Comparison of ENCODE assay signal across 15 mouse cellular contexts in the genomic region with DNA sequence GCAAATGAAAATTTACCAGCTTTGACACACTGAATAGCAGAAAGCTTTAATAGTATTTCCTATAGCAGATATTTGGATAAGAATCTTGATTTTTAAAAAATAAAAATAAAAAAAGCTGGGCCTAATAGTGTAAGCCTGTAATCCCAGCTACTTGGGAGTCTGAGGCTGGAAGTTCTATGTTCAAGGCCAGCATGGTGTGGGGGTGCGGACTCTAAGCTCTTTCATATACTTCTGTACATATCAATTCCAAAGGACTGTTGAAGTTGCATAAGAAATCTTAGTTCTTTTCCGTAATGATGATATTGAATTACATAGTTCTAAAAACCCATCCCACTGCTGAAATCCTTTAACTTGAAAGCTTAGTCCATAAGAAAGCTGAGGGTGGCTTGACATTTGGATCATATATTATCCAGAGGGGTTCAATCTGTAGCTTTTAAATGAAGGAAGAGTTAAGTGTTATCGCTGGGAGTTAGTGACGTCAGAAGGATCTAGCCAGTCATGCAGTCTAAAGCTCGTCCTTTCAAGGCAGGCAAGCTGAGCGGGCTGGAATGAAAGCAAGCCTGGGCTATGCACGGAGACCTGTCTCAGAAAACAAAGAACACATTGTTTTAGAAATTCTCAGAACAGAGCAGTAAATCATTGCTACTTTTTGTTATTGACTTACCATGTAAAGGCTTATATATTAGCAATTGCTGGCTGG. TPM values are rescaled to one million over a fixed set of nuclear protein-coding genes. Genes with fewer than 3 reads are reported as not detected.
DNase-seq lines count a peak whose midpoint lies in the region; ATAC-seq and TF ChIP-seq lines count a peak whose summit lies in the region.
"Had no signal": no experiment of that assay in that cellular context is flagged by ENCODE, and none has a peak within 500 bp of the region (broad histone marks: within the 10 kb centered on the region; RNA-seq: fewer than 3 reads in every experiment).

No protein-coding gene starts in this region.

- H3K4me3 ChIP-seq in kidney, adult 2 months (ENCODE audit: insufficient read depth, low read depth, low read length), result no peak overlapping the region
- H3K4me3 ChIP-seq in embryonic facial prominence, embryonic 11.5 days (ENCODE audit: low read depth, low read length), result no peak overlapping the region
- H3K4me3 ChIP-seq in intestine, postnatal 0 days (ENCODE audit: low read depth, low read length), result no peak overlapping the region
- no peak overlapping the region for H3K4me3 ChIP-seq in heart, adult 2 months
- H3K4me3 ChIP-seq in heart, embryonic 10.5 days, result no peak overlapping the region
- H3K4me3 ChIP-seq: layer of hippocampus, adult 2 months had no signal

- H3K27me3 ChIP-seq in kidney, adult 2 months (replicated peaks; ENCODE audit: control insufficient read depth, insufficient read depth, low read length), result no peaks in the 10 kb centered on the region
- H3K27me3 ChIP-seq in embryonic facial prominence, embryonic 11.5 days (ENCODE audit: control insufficient read depth, insufficient read depth, low read length), result no peaks in the 10 kb centered on the region
- H3K27me3 ChIP-seq in intestine, postnatal 0 days (replicated peaks; ENCODE audit: control insufficient read depth, insufficient read depth, low read length), result no peaks in the 10 kb centered on the region
- no peaks in the 10 kb centered on the region for H3K27me3 ChIP-seq in heart, adult 2 months (ENCODE audit: control insufficient read depth, insufficient read depth, low read length)
- H3K27me3 ChIP-seq in heart, embryonic 10.5 days (ENCODE audit: insufficient read depth, poor library complexity, severe bottlenecking), result no peaks in the 10 kb centered on the region
- H3K27me3 ChIP-seq: Patski had no signal

- TF ChIP-seq POLR2A in kidney, adult 2 months (IDR thresholded peaks at IDR 0.05; ENCODE audit: low read depth, low read length), result no peak
- TF ChIP-seq POLR2A in heart, adult 2 months (IDR thresholded peaks at IDR 0.05; ENCODE audit: insufficient read depth, low read depth, low read length), result no peak

- no peak for TF ChIP-seq CTCF in kidney, adult 2 months (conservative IDR thresholded peaks at IDR 0.05; ENCODE audit: insufficient read depth, insufficient read length, low read depth, low read length)
- TF ChIP-seq CTCF in intestine, postnatal 0 days (IDR thresholded peaks at IDR 0.05; ENCODE audit: low read depth), result no peak
- TF ChIP-seq CTCF in heart, adult 2 months (IDR thresholded peaks at IDR 0.05), result no peak

- 65% methylated on average over 7 of the region's 7 CpGs for whole genome bisulfite sequencing in kidney, adult 2 months
- 37% methylated on average over 7 of the region's 7 CpGs for WGBS in embryonic facial prominence, embryonic 11.5 days
- 47% methylated on average over 7 of the region's 7 CpGs for whole genome bisulfite sequencing in intestine, postnatal 0 days
- WGBS in heart, adult 2 months, result 81% methylated on average over 7 of the region's 7 CpGs
- 69% methylated on average over 7 of the region's 7 CpGs for WGBS in heart, embryonic 10.5 days

- no peaks in the 10 kb centered on the region for H3K4me1 ChIP-seq in kidney, adult 2 months (ENCODE audit: control insufficient read depth, insufficient read depth, low read length)
- peaks cover 2% of the 10 kb centered on the region; the same call in 1 of the 2 replicates for H3K4me1 ChIP-seq in embryonic facial prominence, embryonic 11.5 days (ENCODE audit: control insufficient read depth, insufficient read depth, low read length)
- H3K4me1 ChIP-seq in intestine, postnatal 0 days (replicated peaks; ENCODE audit: control insufficient read depth, insufficient read depth, low read length), result no peaks in the 10 kb centered on the region; the same call in 1 of the 2 replicates
- H3K4me1 ChIP-seq in heart, adult 2 months (ENCODE audit: control insufficient read depth, insufficient read depth, low read length), result no peaks in the 10 kb centered on the region
- H3K4me1 ChIP-seq in heart, embryonic 10.5 days, result peaks cover 9% of the 10 kb centered on the region; the same call in 1 of the 2 replicates

- H3K4me2 ChIP-seq in embryonic facial prominence, embryonic 11.5 days (ENCODE audit: low read depth, low read length), result no peak overlapping the region
- no peak overlapping the region; the same call in 1 of the 2 replicates for H3K4me2 ChIP-seq in intestine, postnatal 0 days (replicated peaks; ENCODE audit: low read depth)

- peak; percentile 57 for DNase-seq in kidney, adult 2 months
- no peak for DNase-seq in kidney, postnatal 10 days
- peak; percentile 54 for DNase-seq in embryonic facial prominence, embryonic 11.5 days (ENCODE audit: low spot score)
- DNase-seq in retina, postnatal 1 day, result peak; percentile 39
- no peak for DNase-seq in heart, adult 2 months
- DNase-seq in heart, embryonic 10.5 days (ENCODE audit: low spot score), result no peak
- DNase-seq in left cerebral cortex, postnatal 10 days (ENCODE audit: extremely low spot score in 1 of 2, low spot score in 2 of 2), result no peak
- DNase-seq: adrenal gland, postnatal 36 days; cerebellum, adult 2 months; left cerebral cortex, postnatal 4 days; lung, postnatal 4 days had no signal

- no peaks in the 10 kb centered on the region for H3K36me3 ChIP-seq in kidney, adult 2 months (ENCODE audit: control insufficient read depth, insufficient read depth, low read length)
- H3K36me3 ChIP-seq in embryonic facial prominence, embryonic 11.5 days (replicated peaks; ENCODE audit: control insufficient read depth, insufficient read depth, low read depth, low read length), result peaks cover 9% of the 10 kb centered on the region; the same call in 1 of the 2 replicates
- peaks cover 18% of the 10 kb centered on the region for H3K36me3 ChIP-seq in intestine, postnatal 0 days (ENCODE audit: control insufficient read depth, insufficient read depth)
- H3K36me3 ChIP-seq in heart, adult 2 months (ENCODE audit: control insufficient read depth, insufficient read depth, low read length), result no peaks in the 10 kb centered on the region
- H3K36me3 ChIP-seq in heart, embryonic 10.5 days, result peaks cover 20% of the 10 kb centered on the region; the same call in 1 of the 2 replicates

- H3K9me3 ChIP-seq in embryonic facial prominence, embryonic 11.5 days (replicated peaks; ENCODE audit: control insufficient read depth, low read length), result no peaks in the 10 kb centered on the region
- H3K9me3 ChIP-seq in intestine, postnatal 0 days (ENCODE audit: control insufficient read depth), result no peaks in the 10 kb centered on the region
- no peaks in the 10 kb centered on the region for H3K9me3 ChIP-seq in heart, embryonic 10.5 days

- ATAC-seq in embryonic facial prominence, embryonic 11.5 days (replicated peaks; ENCODE audit: insufficient number of reproducible peaks, low FRiP score, low TSS enrichment, low read depth), result 0 out of 2 replicates have a peak, but pooled peaks have one; percentile 19
- ATAC-seq in intestine, postnatal 0 days, result peak; percentile 94
- ATAC-seq: Patski had no signal

- no peak for TF ChIP-seq EP300 in heart, adult 2 months (IDR thresholded peaks at IDR 0.05; ENCODE audit: insufficient read depth, low read depth, low read length)

- H3K9ac ChIP-seq in embryonic facial prominence, embryonic 11.5 days (replicated peaks; ENCODE audit: low read length), result no peak overlapping the region
- H3K9ac ChIP-seq in intestine, postnatal 0 days (ENCODE audit: low read depth, low read length), result no peak overlapping the region
- no peak overlapping the region for H3K9ac ChIP-seq in heart, adult 2 months (ENCODE audit: low read depth, low read length)

- no peak overlapping the region for H3K27ac ChIP-seq in kidney, adult 2 months (ENCODE audit: insufficient read depth, low read depth, low read length)
- H3K27ac ChIP-seq in embryonic facial prominence, embryonic 11.5 days (replicated peaks; ENCODE audit: low read depth, low read length), result no peak overlapping the region
- no peak overlapping the region for H3K27ac ChIP-seq in intestine, postnatal 0 days (ENCODE audit: low read depth, low read length)
- H3K27ac ChIP-seq in heart, adult 2 months, result no peak overlapping the region
- no peak overlapping the region for H3K27ac ChIP-seq in heart, embryonic 10.5 days
- H3K27ac ChIP-seq: layer of hippocampus, adult 2 months had no signal

- H3K79me2 ChIP-seq in heart, adult 2 months (replicated peaks; ENCODE audit: control insufficient read depth, insufficient read depth, low read length), result no peaks in the 10 kb centered on the region

- intact Hi-C loops in heart, adult 2 months (cut with DNase I), result no loop called here
- intact Hi-C loops in left cerebral cortex, postnatal 10 days (cut with DNase I), result no loop called here

RNA-seq across cellular contexts. Expression of gene Gm1113, which starts 24.9 kb away (rescaled TPM):
- polyA plus RNA-seq in kidney, adult 2 months (2012; rRNA removed), result not detected in 2 replicates
- not detected in 2 replicates for polyA plus RNA-seq in embryonic facial prominence, embryonic 11.5 days (2014; fragmentation: Nextera tagmentation; extraction: Ambion mirVana)
- polyA plus RNA-seq in intestine, postnatal 0 days (2015; fragmentation: Nextera tagmentation; extraction: Ambion mirVana), result not detected in 2 replicates
- not detected for total RNA-seq in heart, adult 2 months (2021)
- not detected in 2 replicates for polyA plus RNA-seq in heart, adult 2 months (2012; rRNA removed)
- polyA plus RNA-seq in heart, embryonic 10.5 days (2016; fragmentation: Nextera tagmentation; extraction: Ambion mirVana), result not detected in 2 replicates
- total RNA-seq in left cerebral cortex, postnatal 10 days (2021), result not detected
- total RNA-seq: adrenal gland, postnatal 36 days; layer of hippocampus, adult 2 months; left cerebral cortex, postnatal 4 days had no signal
- polyA plus RNA-seq: cerebellum, adult 2 months; heart, embryonic 14.5 days; Patski had no signal

Comparison
In these comparisons a context has a peak if more than half of its experiments do, and no peak if none do; other contexts are left out.
1. DNase-seq: peak in kidney, adult 2 months (single experiment), embryonic facial prominence, embryonic 11.5 days (single experiment) and retina, postnatal 1 day (single experiment); none in kidney, postnatal 10 days (single experiment), heart, adult 2 months (0 of 2), heart, embryonic 10.5 days (single experiment) and left cerebral cortex, postnatal 10 days (0 of 2).